Comparison of ENCODE assay signal across 25 mouse cellular contexts in genomic region chr16:93015636-93016035, GRCm38 (mm10).
DNase-seq lines count a peak whose midpoint lies in the region; ATAC-seq lines count a peak whose summit lies in the region.
"Had no signal": no experiment of that assay in that cellular context is flagged by ENCODE, and none has a peak within 500 bp of the region (broad histone marks: within the 10 kb centered on the region; RNA-seq: fewer than 3 reads in every experiment).

No protein-coding gene starts in this region.

- no peak overlapping the region for H3K4me3 ChIP-seq in forebrain, embryonic 10.5 days
- no peak overlapping the region for H3K4me3 ChIP-seq in forebrain, embryonic 13.5 days
- H3K4me3 ChIP-seq in limb, embryonic 13.5 days = no peak overlapping the region
- H3K4me3 ChIP-seq in limb, embryonic 10.5 days = no peak overlapping the region
- no peak overlapping the region for H3K4me3 ChIP-seq in embryonic facial prominence, embryonic 13.5 days
- H3K4me3 ChIP-seq in hindbrain, embryonic 12.5 days = no peak overlapping the region
- H3K4me3 ChIP-seq: embryonic facial prominence, embryonic 15.5 days; erythroblast, embryonic 14.5 days had no signal

- H3K27ac ChIP-seq in forebrain, embryonic 10.5 days = peak overlapping the region; percentile 25; the same call in 1 of the 2 replicates
- no peak overlapping the region for H3K27ac ChIP-seq in forebrain, embryonic 13.5 days
- peak overlapping the region; percentile 28; the same call in 1 of the 2 replicates for H3K27ac ChIP-seq in limb, embryonic 13.5 days
- H3K27ac ChIP-seq in limb, embryonic 10.5 days = no peak overlapping the region
- peak overlapping the region; percentile 33; the same call in 1 of the 2 replicates for H3K27ac ChIP-seq in embryonic facial prominence, embryonic 13.5 days
- H3K27ac ChIP-seq in hindbrain, embryonic 12.5 days = no peak overlapping the region
- H3K27ac ChIP-seq: embryonic facial prominence, embryonic 15.5 days had no signal

- H3K4me2 ChIP-seq in forebrain, embryonic 13.5 days = no peak overlapping the region
- H3K4me2 ChIP-seq in limb, embryonic 13.5 days (replicated peaks) = no peak overlapping the region
- no peak overlapping the region for H3K4me2 ChIP-seq in embryonic facial prominence, embryonic 13.5 days
- no peak overlapping the region for H3K4me2 ChIP-seq in hindbrain, embryonic 12.5 days (replicated peaks)
- H3K4me2 ChIP-seq: embryonic facial prominence, embryonic 15.5 days had no signal

- H3K4me1 ChIP-seq in forebrain, embryonic 10.5 days = peaks cover 5% of the 10 kb centered on the region
- H3K4me1 ChIP-seq in forebrain, embryonic 13.5 days = no peaks in the 10 kb centered on the region
- peaks cover 22% of the 10 kb centered on the region for H3K4me1 ChIP-seq in limb, embryonic 13.5 days
- H3K4me1 ChIP-seq in limb, embryonic 10.5 days = peaks cover 6% of the 10 kb centered on the region; the same call in 1 of the 2 replicates
- H3K4me1 ChIP-seq in embryonic facial prominence, embryonic 13.5 days = peaks cover 21% of the 10 kb centered on the region
- H3K4me1 ChIP-seq in hindbrain, embryonic 12.5 days = peaks cover 4% of the 10 kb centered on the region; the same call in 1 of the 2 replicates

- H3K36me3 ChIP-seq in forebrain, embryonic 10.5 days (replicated peaks) = no peaks in the 10 kb centered on the region
- H3K36me3 ChIP-seq in forebrain, embryonic 13.5 days (ENCODE audit: poor library complexity, severe bottlenecking) = no peaks in the 10 kb centered on the region
- no peaks in the 10 kb centered on the region for H3K36me3 ChIP-seq in limb, embryonic 13.5 days
- H3K36me3 ChIP-seq in limb, embryonic 10.5 days = no peaks in the 10 kb centered on the region
- H3K36me3 ChIP-seq in embryonic facial prominence, embryonic 13.5 days = no peaks in the 10 kb centered on the region
- H3K36me3 ChIP-seq in hindbrain, embryonic 12.5 days = no peaks in the 10 kb centered on the region
- H3K36me3 ChIP-seq: embryonic facial prominence, embryonic 15.5 days; G1E had no signal

- H3K27me3 ChIP-seq in forebrain, embryonic 10.5 days (ENCODE audit: poor library complexity, severe bottlenecking) = peaks cover 42% of the 10 kb centered on the region
- 0 out of 2 replicates have a peak, but pooled peaks cover 3% of the 10 kb centered on the region for H3K27me3 ChIP-seq in forebrain, embryonic 13.5 days
- H3K27me3 ChIP-seq in limb, embryonic 13.5 days = peaks cover 62% of the 10 kb centered on the region
- H3K27me3 ChIP-seq in limb, embryonic 10.5 days (ENCODE audit: low read depth, poor library complexity, severe bottlenecking) = peaks cover 78% of the 10 kb centered on the region
- 0 out of 2 replicates have a peak, but pooled peaks cover 7% of the 10 kb centered on the region for H3K27me3 ChIP-seq in embryonic facial prominence, embryonic 13.5 days
- H3K27me3 ChIP-seq in hindbrain, embryonic 12.5 days = no peaks in the 10 kb centered on the region
- H3K27me3 ChIP-seq: CH12.LX; embryonic facial prominence, embryonic 15.5 days; Patski had no signal

- no peak overlapping the region for H3K9ac ChIP-seq in forebrain, embryonic 13.5 days
- peak overlapping the region; percentile 35; the same call in 1 of the 2 replicates for H3K9ac ChIP-seq in limb, embryonic 13.5 days
- 0 out of 2 replicates have a peak overlapping the region, but pooled peaks have one; percentile 36 for H3K9ac ChIP-seq in embryonic facial prominence, embryonic 13.5 days
- no peak overlapping the region for H3K9ac ChIP-seq in hindbrain, embryonic 12.5 days
- H3K9ac ChIP-seq: embryonic facial prominence, embryonic 15.5 days had no signal

- 64% methylated on average over 6 of the region's 6 CpGs for WGBS in forebrain, embryonic 10.5 days
- 61% methylated on average over 6 of the region's 6 CpGs for WGBS in forebrain, embryonic 13.5 days
- WGBS in limb, embryonic 13.5 days = 68% methylated on average over 6 of the region's 6 CpGs
- 84% methylated on average over 6 of the region's 6 CpGs for WGBS in limb, embryonic 10.5 days
- WGBS in embryonic facial prominence, embryonic 13.5 days = 42% methylated on average over 6 of the region's 6 CpGs
- WGBS in hindbrain, embryonic 12.5 days = 52% methylated on average over 6 of the region's 6 CpGs

- no peaks in the 10 kb centered on the region for H3K9me3 ChIP-seq in forebrain, embryonic 10.5 days
- no peaks in the 10 kb centered on the region for H3K9me3 ChIP-seq in forebrain, embryonic 13.5 days (replicated peaks)
- H3K9me3 ChIP-seq in limb, embryonic 13.5 days = no peaks in the 10 kb centered on the region
- no peaks in the 10 kb centered on the region for H3K9me3 ChIP-seq in limb, embryonic 10.5 days (replicated peaks)
- no peaks in the 10 kb centered on the region for H3K9me3 ChIP-seq in embryonic facial prominence, embryonic 13.5 days
- no peaks in the 10 kb centered on the region for H3K9me3 ChIP-seq in hindbrain, embryonic 12.5 days (replicated peaks)
- H3K9me3 ChIP-seq: embryonic facial prominence, embryonic 15.5 days; G1E had no signal

- DNase-seq in forebrain, embryonic 10.5 days (ENCODE audit: extremely low spot score, low spot score) = no peak
- no peak for DNase-seq in limb, embryonic 10.5 days (ENCODE audit: low spot score)
- DNase-seq in kidney, postnatal 10 days = no peak
- DNase-seq: adrenal gland, adult 8-10 months; adrenal gland, postnatal 14 days; adrenal gland, postnatal 36 days; B cell, adult 2 months; cerebellum, adult 11-12 months; cerebellum, adult 2 months; cerebellum, adult 9-10 months; cerebellum, postnatal 10 days; cerebellum, postnatal 25 days had no signal

- no peak for ATAC-seq in forebrain, embryonic 13.5 days
- ATAC-seq in limb, embryonic 13.5 days (ENCODE audit: low FRiP score, low read depth) = no peak
- no peak for ATAC-seq in embryonic facial prominence, embryonic 13.5 days (ENCODE audit: insufficient number of reproducible peaks, insufficient read depth, low FRiP score, low TSS enrichment, low read depth)
- ATAC-seq in hindbrain, embryonic 12.5 days (ENCODE audit: low FRiP score) = no peak
- ATAC-seq: activated CD4-positive, CD25-positive, alpha-beta regulatory T cell, adult 4 months; CD4-positive, CD25-positive, alpha-beta regulatory T cell, adult 4 months; forebrain, embryonic 14.5 days; forebrain, embryonic 16.5 days; Patski had no signal

Comparison
In these comparisons a context has a peak if more than half of its experiments do, and no peak if none do; other contexts are left out.
1. H3K27ac ChIP-seq: peak in forebrain, embryonic 10.5 days (single experiment), limb, embryonic 13.5 days (single experiment) and embryonic facial prominence, embryonic 13.5 days (single experiment); none in forebrain, embryonic 13.5 days (single experiment), limb, embryonic 10.5 days (single experiment) and hindbrain, embryonic 12.5 days (single experiment).
2. H3K9ac ChIP-seq: peak in limb, embryonic 13.5 days (single experiment) and embryonic facial prominence, embryonic 13.5 days (single experiment); none in forebrain, embryonic 13.5 days (single experiment) and hindbrain, embryonic 12.5 days (single experiment).